Mouse (Mus musculus) forebrain, postnatal 0 days (tissue): ENCODE measurements around the gene Fyco1. TPM values are rescaled to one million over a fixed set of nuclear protein-coding genes. Genes with fewer than 3 reads are reported as not detected.

Source experiments
- ATAC-seq: fragments of 200-750 bp; cut with Nextera tagmentation; 2 replicates; pipeline ENCODE4 v1.8.0; 2017; ENCODE audit warnings: mild to moderate bottlenecking, moderate library complexity
- DNase-seq: peaks from one replicate; pipeline ENCODE4 v3.0.0-alpha.2; 2015
- H3K27ac ChIP-seq: fragments of 300-500 bp; sonication (generic); 2 replicates; pipeline ENCODE4 v1.5.1; 2014; ENCODE audit warnings: low read depth, mild to moderate bottlenecking, antibody characterized with exemption, low read length, moderate library complexity, mixed read lengths
- H3K27me3 ChIP-seq: fragments of 300-500 bp; sonication (generic); 2 replicates; pipeline ENCODE4 v1.6.1; 2014; ENCODE audit warnings: mild to moderate bottlenecking, low read length, mixed read lengths; ENCODE audit not compliant: insufficient read depth
- H3K36me3 ChIP-seq: fragments of 300-500 bp; sonication (generic); 2 replicates; pipeline ENCODE4 v1.6.1; 2014; ENCODE audit warnings: mild to moderate bottlenecking, moderate library complexity; ENCODE audit not compliant: insufficient read depth
- H3K4me1 ChIP-seq: fragments of 300-500 bp; sonication (generic); 2 replicates; pipeline ENCODE4 v1.6.1; 2014; ENCODE audit warnings: antibody characterized with exemption; ENCODE audit not compliant: insufficient read depth
- H3K4me2 ChIP-seq: fragments of 300-500 bp; sonication (generic); 2 replicates; pipeline ENCODE4 v1.6.1; 2014; ENCODE audit warnings: low read depth, mild to moderate bottlenecking, moderate library complexity
- H3K4me3 ChIP-seq: fragments of 300-500 bp; sonication (generic); 2 replicates; pipeline ENCODE4 v1.5.1; 2014; ENCODE audit warnings: low read depth, low read length, mixed read lengths
- H3K9ac ChIP-seq: fragments of 300-500 bp; sonication (generic); 2 replicates; pipeline ENCODE4 v1.6.1; 2014; ENCODE audit warnings: mild to moderate bottlenecking
- H3K9me3 ChIP-seq: fragments of 300-500 bp; sonication (generic); 2 replicates; pipeline ENCODE4 v1.6.1; 2016; ENCODE audit warnings: low read length
- CTCF ChIP-seq: sonication (generic); IDR thresholded peaks from 2 replicates; pipeline ENCODE4 v1.5.1; 2016; ENCODE audit warnings: antibody characterized with exemption, control low read depth, low read depth
- WGBS: fragments of 180-500 bp; shearing (Covaris S2); extraction: QIAGEN DNeasy Blood & Tissue Kit; methylation state at CpG from one replicate; pipeline ENCODE4 v1.1.7; 2014; 5-methylcytosine and 5-hydroxymethylcytosine counted together
- polyA plus RNA-seq: library from polyadenylated mRNA; unstranded; fragments of >200 nt; fragmentation: Nextera tagmentation; extraction: Ambion mirVana; gene quantifications from 2 replicates; pipeline ENCODE4 v1.2.1, GENCODE M21; 2015
- total RNA-seq: library from RNA; depleted of rRNA; stranded (reverse); fragments of >200 nt; gene quantifications from 2 replicates; pipeline ENCODE4 v1.2.3, GENCODE M21; 2014

The Fyco1 gene
- total and polyA plus RNA-seq, 2 experiments from 2014 or later: 7.6 to 17.8 TPM

DNA sequence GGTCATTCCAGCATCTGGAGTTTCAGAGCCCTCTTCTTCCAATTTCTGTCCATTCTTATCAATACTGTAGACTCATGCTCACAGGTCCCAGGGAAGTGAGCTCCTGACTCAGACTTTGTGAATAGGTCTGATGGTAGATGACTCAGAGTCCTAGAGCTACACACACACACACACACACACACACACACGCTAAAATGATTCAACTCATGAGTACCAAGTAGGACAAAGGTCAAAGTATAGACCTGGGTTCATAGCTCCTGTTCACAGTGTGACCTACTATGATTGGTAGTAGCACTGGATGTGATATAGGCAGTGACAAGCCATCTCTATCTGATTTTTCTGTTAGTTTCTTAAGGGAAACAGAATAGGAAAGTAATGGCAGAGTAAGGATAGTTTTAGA, 83.3 kb downstream of the Fyco1 start:
- no peak for ATAC-seq
- no peak overlapping the region for H3K27ac ChIP-seq
- no peak for TF ChIP-seq CTCF
- no peaks in the 10 kb centered on the region for H3K27me3 ChIP-seq
- no peak for DNase-seq
- no peaks in the 10 kb centered on the region for H3K4me1 ChIP-seq
- 94% methylated on average over 1 of the region's 1 CpGs for WGBS
- H3K9me3 ChIP-seq: no peaks in the 10 kb centered on the region
- no peak overlapping the region for H3K4me2 ChIP-seq
- H3K9ac ChIP-seq: no peak overlapping the region
- no peak overlapping the region for H3K4me3 ChIP-seq
- no peaks in the 10 kb centered on the region for H3K36me3 ChIP-seq

DNA sequence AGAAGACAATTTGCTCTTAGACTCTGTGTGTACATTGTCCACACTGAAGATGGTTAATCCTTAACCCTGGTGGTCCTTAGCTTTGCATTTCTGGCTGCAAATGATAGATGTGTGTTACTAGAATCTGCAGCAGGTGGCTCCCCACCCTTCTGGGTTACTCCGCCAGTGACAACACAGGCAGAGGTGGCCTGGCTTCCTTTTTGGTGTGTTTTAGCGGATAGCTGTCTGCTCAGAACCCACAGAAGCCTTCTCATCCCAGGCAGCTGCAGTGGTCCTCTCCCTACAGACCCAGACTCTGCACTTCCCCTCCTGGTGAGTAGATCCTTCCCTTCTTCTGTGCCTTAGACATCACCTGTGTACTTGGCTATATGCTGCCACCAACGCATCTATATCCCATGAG, 84.7 kb downstream of the Fyco1 start:
- no peak for TF ChIP-seq CTCF
- no peaks in the 10 kb centered on the region for H3K36me3 ChIP-seq
- H3K4me3 ChIP-seq: no peak overlapping the region
- H3K27me3 ChIP-seq: no peaks in the 10 kb centered on the region
- H3K4me2 ChIP-seq: no peak overlapping the region
- no peaks in the 10 kb centered on the region for H3K4me1 ChIP-seq
- no peaks in the 10 kb centered on the region for H3K9me3 ChIP-seq
- DNase-seq (no peak), ATAC-seq (no peak)
- WGBS: 90% methylated on average over 3 of the region's 3 CpGs
- H3K27ac ChIP-seq: no peak overlapping the region
- no peak overlapping the region for H3K9ac ChIP-seq

DNA sequence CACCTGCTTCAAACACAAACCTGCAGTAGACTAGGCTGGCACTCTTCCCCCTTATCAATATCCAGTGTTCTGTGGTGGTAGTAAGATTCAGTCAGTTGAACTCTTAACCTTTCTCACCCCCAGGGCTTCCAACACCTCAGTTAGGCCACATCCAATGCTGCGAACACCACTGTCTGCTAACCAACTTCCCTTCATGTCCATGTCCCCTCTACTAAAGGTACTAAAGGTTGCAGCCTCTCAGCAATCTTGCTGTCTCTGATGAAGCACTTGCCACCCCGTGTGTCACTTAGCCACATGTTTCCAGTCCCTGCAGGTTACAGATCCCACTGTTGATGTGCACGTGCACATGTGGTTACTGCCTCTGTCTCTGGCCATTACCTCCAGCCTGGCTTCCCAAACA, 87.9 kb downstream of the Fyco1 start:
- H3K27me3 ChIP-seq: no peaks in the 10 kb centered on the region
- H3K27ac ChIP-seq: no peak overlapping the region
- ATAC-seq (no peak), DNase-seq (no peak)
- no peak for TF ChIP-seq CTCF
- H3K4me3 ChIP-seq: no peak overlapping the region
- H3K36me3 ChIP-seq: no peaks in the 10 kb centered on the region
- no peaks in the 10 kb centered on the region for H3K9me3 ChIP-seq
- H3K9ac ChIP-seq: no peak overlapping the region
- H3K4me2 ChIP-seq: no peak overlapping the region
- H3K4me1 ChIP-seq: no peaks in the 10 kb centered on the region
- 82% methylated on average over 3 of the region's 3 CpGs for WGBS

DNA sequence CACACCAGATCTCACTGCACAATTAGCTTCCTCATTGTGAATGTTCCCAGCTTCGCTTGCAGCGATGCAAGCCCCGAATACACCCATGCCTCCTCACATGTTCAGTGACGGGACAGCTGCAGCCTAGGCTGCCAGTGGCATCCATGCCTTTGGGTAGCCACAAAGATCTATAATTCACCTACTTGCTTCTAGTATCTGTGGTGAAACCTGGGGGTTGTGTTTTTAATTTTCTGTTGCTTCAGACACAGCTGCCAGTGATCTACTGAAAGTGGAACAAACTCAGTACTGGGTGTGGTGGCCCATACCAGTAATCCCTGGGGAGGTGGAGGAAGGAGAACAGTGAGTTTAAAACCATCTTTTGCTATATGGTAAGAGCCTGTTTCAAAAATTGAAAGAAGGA, 88.8 kb downstream of the Fyco1 start:
- H3K4me3 ChIP-seq: no peak overlapping the region
- H3K36me3 ChIP-seq: no peaks in the 10 kb centered on the region
- H3K27ac ChIP-seq: no peak overlapping the region
- H3K9me3 ChIP-seq: no peaks in the 10 kb centered on the region
- TF ChIP-seq CTCF: no peak
- DNase-seq: no peak
- no peak for ATAC-seq
- WGBS: 88% methylated on average over 4 of the region's 4 CpGs
- no peaks in the 10 kb centered on the region for H3K27me3 ChIP-seq
- no peaks in the 10 kb centered on the region for H3K4me1 ChIP-seq
- no peak overlapping the region for H3K4me2 ChIP-seq
- H3K9ac ChIP-seq: no peak overlapping the region

DNA sequence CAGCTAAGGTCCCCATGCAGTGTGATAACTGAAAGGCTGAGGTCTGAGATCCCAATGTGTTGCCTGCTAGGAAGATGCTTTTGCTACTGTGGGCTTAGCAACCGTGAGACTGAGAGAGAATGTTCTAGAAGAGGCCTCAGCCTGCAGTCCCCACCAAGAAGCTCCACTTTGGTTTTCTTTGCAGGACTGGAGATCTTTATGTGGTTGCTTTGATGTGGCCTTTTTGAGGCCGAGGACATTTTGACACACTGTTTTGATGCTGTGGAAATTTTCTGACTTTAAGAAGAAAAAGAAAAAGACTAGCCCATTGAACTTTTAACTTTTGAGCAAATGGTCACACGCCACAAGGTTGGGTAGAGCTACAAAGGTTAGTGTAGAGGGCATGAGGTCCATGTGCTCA, 90.9 kb downstream of the Fyco1 start:
- Histone ChIP-seq H3K27ac (no peak overlapping the region), H3K27me3 (no peaks in the 10 kb centered on the region), H3K36me3 (no peaks in the 10 kb centered on the region), H3K4me2 (no peak overlapping the region), H3K4me1 (no peaks in the 10 kb centered on the region), H3K9ac (no peak overlapping the region), H3K9me3 (no peaks in the 10 kb centered on the region), H3K4me3 (no peak overlapping the region)
- no peak for TF ChIP-seq CTCF
- no peak for DNase-seq
- no peak for ATAC-seq
- WGBS: 90% methylated on average over 3 of the region's 3 CpGs

DNA sequence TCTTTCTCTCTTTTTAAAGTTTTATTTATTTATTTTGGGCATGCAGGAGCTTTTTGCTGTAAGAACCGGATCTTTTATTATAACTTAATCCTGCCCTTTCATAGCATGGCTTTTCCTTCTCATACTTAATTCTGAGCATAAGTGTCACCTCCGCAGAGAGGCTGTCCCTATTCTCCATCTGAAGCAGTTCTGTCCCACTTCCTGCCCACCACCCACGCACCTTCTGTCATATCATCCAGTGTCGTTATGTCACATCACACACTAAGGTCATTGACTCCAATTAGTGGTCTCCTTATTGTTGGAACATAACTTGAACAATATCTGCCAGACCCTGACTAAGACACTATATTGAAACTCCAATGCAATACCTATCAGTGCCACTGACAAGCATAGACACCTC, 93.1 kb downstream of the Fyco1 start:
- Histone ChIP-seq H3K4me1 (no peaks in the 10 kb centered on the region), H3K36me3 (no peaks in the 10 kb centered on the region), H3K9ac (no peak overlapping the region), H3K27ac (no peak overlapping the region), H3K9me3 (no peaks in the 10 kb centered on the region), H3K4me3 (no peak overlapping the region), H3K27me3 (no peaks in the 10 kb centered on the region), H3K4me2 (no peak overlapping the region)
- ATAC-seq (no peak), DNase-seq (no peak)
- 70% methylated on average over 4 of the region's 4 CpGs for WGBS
- TF ChIP-seq CTCF: no peak

DNA sequence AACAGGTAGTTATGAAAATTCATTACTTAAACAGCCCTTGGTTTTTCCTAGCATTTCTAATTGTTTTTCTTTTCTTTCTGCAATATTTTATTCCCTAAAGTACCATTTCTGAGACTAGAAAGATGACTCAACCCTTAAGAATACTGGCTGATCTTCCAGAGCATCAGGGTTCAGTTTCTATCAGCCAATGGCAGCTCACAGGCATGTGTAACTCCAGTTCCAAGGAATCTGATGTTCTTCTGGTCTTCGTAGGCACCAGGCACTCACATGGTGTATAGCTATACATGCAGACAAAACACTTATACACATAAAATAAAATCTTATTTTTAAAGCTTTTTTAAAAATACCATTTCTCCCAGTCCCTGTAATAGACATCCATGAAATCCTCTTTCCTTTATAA, 93.5 kb downstream of the Fyco1 start:
- Histone ChIP-seq H3K27me3 (no peaks in the 10 kb centered on the region), H3K9ac (no peak overlapping the region), H3K36me3 (no peaks in the 10 kb centered on the region), H3K9me3 (no peaks in the 10 kb centered on the region), H3K4me1 (no peaks in the 10 kb centered on the region), H3K4me3 (no peak overlapping the region), H3K4me2 (no peak overlapping the region), H3K27ac (no peak overlapping the region)
- no peak for TF ChIP-seq CTCF
- no peak for DNase-seq
- 81% methylated on average over 1 of the region's 1 CpGs for WGBS
- ATAC-seq: no peak

DNA sequence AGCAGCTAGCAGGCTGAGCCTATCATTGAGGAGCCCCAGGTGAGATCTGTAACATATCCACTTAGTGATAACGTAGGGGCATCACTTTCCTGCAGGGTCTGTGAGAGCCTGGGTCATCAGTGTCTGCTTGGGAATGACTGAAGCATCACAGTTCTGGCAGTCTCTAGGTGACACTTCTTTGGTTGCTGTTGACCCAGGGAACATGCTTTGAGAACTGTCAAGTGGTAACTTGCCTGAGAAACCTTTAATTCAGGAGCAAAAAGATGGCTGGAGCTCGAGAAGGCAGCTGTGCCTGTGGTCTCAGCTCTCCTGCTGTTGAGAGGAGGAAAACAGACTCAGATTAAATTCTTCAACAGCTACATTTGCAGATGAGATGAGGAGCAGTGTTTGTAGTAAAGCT, 94.4 kb downstream of the Fyco1 start:
- Histone ChIP-seq H3K27me3 (no peaks in the 10 kb centered on the region), H3K4me1 (no peaks in the 10 kb centered on the region), H3K9ac (no peak overlapping the region), H3K4me2 (no peak overlapping the region), H3K36me3 (no peaks in the 10 kb centered on the region), H3K4me3 (no peak overlapping the region), H3K9me3 (no peaks in the 10 kb centered on the region), H3K27ac (no peak overlapping the region)
- no peak for ATAC-seq
- TF ChIP-seq CTCF: no peak
- WGBS: 57% methylated on average over 2 of the region's 2 CpGs
- no peak for DNase-seq
